Mouse (Mus musculus) E14TG2a.4 (cell line): ENCODE data around the gene Piga.

Source experiments
- CTCF ChIP-seq: conservative IDR thresholded peaks from 2 replicates; pipeline ENCODE4 v1.5.1; 2014; ENCODE audit warnings: low read length
- NANOG ChIP-seq: IDR thresholded peaks from 2 replicates; pipeline ENCODE4 v1.6.1; 2014; ENCODE audit warnings: borderline replicate concordance, low read length, mixed read lengths
- POU5F1 ChIP-seq: IDR thresholded peaks from 2 replicates; pipeline ENCODE4 v1.6.1; 2014; ENCODE audit warnings: low read length, borderline replicate concordance

DNA sequence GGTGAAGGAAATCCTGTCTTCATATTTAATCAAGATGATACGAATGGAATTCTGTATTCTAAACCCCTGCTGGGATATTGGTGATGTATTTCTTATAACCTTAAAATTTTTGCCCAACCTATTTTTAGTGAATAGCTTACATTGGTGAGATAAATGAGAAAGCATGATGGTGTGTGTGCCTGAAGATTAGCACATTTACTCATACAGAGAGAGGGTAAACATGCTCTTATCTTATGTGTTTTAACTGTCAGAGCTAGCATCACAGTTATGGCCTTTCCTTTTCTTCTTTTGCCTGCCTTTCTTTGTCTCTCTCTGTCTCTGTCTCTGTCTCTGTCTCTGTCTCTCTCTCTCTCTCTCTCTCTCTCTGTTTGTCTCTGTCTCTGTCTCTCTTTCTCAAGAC lies 5.2 kb downstream of the Piga start:
- TF ChIP-seq CTCF = no peak
- TF ChIP-seq NANOG = no peak
- TF ChIP-seq POU5F1 = no peak
